Mouse (Mus musculus) hindbrain, embryonic 16.5 days (tissue): ENCODE measurements around the gene Pdcd6ip. TPM values are rescaled to one million over a fixed set of nuclear protein-coding genes. Genes with fewer than 3 reads are reported as not detected.

Experiments used
- ATAC-seq: fragments of 200-750 bp; cut with Nextera tagmentation; 2 replicates; pipeline ENCODE4 v1.8.0; 2017; ENCODE audit warnings: moderate TSS enrichment, moderate library complexity
- H3K27ac ChIP-seq: fragments of 300-500 bp; sonication (generic); 2 replicates; pipeline ENCODE4 v1.5.1; 2014; ENCODE audit warnings: low read depth, mild to moderate bottlenecking, control low read depth, low read length, moderate library complexity
- H3K27me3 ChIP-seq: fragments of 300-500 bp; sonication (generic); replicated peaks from 2 replicates; pipeline ENCODE4 v1.6.1; 2014; ENCODE audit warnings: low read length; ENCODE audit not compliant: control insufficient read depth, insufficient read depth
- H3K36me3 ChIP-seq: fragments of 300-500 bp; sonication (generic); 2 replicates; pipeline ENCODE4 v1.6.1; 2014; ENCODE audit warnings: mild to moderate bottlenecking, low read length, moderate library complexity, mixed read lengths; ENCODE audit not compliant: control insufficient read depth, insufficient read depth
- H3K4me1 ChIP-seq: fragments of 300-500 bp; sonication (generic); 2 replicates; pipeline ENCODE4 v1.6.1; 2014; ENCODE audit warnings: low read depth, low read length; ENCODE audit not compliant: control insufficient read depth, insufficient read depth
- H3K4me2 ChIP-seq: fragments of 300-500 bp; sonication (generic); 2 replicates; pipeline ENCODE4 v1.6.1; 2014; ENCODE audit warnings: mild to moderate bottlenecking, low read length, control low read depth, moderate library complexity
- H3K4me3 ChIP-seq: fragments of 300-500 bp; sonication (generic); 2 replicates; pipeline ENCODE4 v1.5.1; 2014; ENCODE audit warnings: mild to moderate bottlenecking, low read length, control low read depth, moderate library complexity
- H3K9ac ChIP-seq: fragments of 300-500 bp; sonication (generic); 2 replicates; pipeline ENCODE4 v1.6.1; 2014; ENCODE audit warnings: low read depth, mild to moderate bottlenecking, control low read depth, low read length, moderate library complexity
- H3K9me3 ChIP-seq: fragments of 300-500 bp; sonication (generic); 2 replicates; pipeline ENCODE4 v1.6.1; 2014; ENCODE audit warnings: mild to moderate bottlenecking, low read length, moderate library complexity; ENCODE audit not compliant: control insufficient read depth
- WGBS: fragments of 180-500 bp; shearing (Covaris S2); extraction: QIAGEN DNeasy Blood & Tissue Kit; methylation state at CpG from one replicate; pipeline ENCODE4 v1.1.7; 2014; 5-methylcytosine and 5-hydroxymethylcytosine counted together
- polyA plus RNA-seq: library from polyadenylated mRNA; unstranded; fragments of >200 nt; fragmentation: Nextera tagmentation; extraction: Ambion mirVana; gene quantifications from 2 replicates; pipeline ENCODE4 v1.2.1, GENCODE M21; 2015

Gene Pdcd6ip
- polyA plus RNA-seq, 1 experiment from 2014 or later, result 35.4 TPM

DNA sequence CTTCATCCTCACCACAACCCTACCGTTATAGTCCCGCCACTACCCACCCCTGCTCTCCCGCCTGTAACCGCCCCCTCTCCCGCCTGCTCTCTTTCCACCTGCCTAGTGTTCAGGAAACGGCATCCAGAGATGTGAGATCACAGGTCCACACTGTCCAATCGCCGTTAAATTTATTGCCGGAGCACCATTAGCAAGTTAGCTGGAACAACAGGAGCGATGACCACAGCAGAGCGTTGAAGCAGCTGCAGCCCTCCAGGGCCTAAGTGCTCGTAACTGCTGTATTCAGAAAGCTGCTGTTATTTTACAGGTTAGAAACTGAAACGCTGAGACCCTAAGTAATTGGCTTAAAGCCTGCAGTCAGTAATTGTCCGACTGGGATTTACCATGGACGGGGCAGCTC lies 64.4 kb downstream of the Pdcd6ip start:
- Histone ChIP-seq H3K9me3 (no peaks in the 10 kb centered on the region), H3K36me3 (no peaks in the 10 kb centered on the region), H3K4me2 (no peak overlapping the region), H3K27ac (no peak overlapping the region), H3K9ac (no peak overlapping the region), H3K4me1 (peaks cover 3% of the 10 kb centered on the region), H3K4me3 (no peak overlapping the region), H3K27me3 (no peaks in the 10 kb centered on the region)
- ATAC-seq, result 0 out of 2 replicates have a peak, but pooled peaks have one; percentile 34
- WGBS, result 71% methylated on average over 15 of the region's 15 CpGs

- Histone ChIP-seq H3K4me3 (no peak overlapping the region), H3K27me3 (no peaks in the 10 kb centered on the region), H3K27ac (no peak overlapping the region; the same call in 1 of the 2 replicates), H3K36me3 (no peaks in the 10 kb centered on the region), H3K4me1 (peaks cover 3% of the 10 kb centered on the region; the same call in 1 of the 2 replicates), H3K9me3 (no peaks in the 10 kb centered on the region; the same call in none of the 2 replicates), H3K9ac (no peak overlapping the region; the same call in 1 of the 2 replicates), H3K4me2 (no peak overlapping the region)
- no peak for ATAC-seq
- 39% methylated on average over 7 of the region's 7 CpGs for WGBS
Observed at GRCm38 (mm10) chr9:113634986-113635385, 73.1 kb downstream of the Pdcd6ip start.

DNA sequence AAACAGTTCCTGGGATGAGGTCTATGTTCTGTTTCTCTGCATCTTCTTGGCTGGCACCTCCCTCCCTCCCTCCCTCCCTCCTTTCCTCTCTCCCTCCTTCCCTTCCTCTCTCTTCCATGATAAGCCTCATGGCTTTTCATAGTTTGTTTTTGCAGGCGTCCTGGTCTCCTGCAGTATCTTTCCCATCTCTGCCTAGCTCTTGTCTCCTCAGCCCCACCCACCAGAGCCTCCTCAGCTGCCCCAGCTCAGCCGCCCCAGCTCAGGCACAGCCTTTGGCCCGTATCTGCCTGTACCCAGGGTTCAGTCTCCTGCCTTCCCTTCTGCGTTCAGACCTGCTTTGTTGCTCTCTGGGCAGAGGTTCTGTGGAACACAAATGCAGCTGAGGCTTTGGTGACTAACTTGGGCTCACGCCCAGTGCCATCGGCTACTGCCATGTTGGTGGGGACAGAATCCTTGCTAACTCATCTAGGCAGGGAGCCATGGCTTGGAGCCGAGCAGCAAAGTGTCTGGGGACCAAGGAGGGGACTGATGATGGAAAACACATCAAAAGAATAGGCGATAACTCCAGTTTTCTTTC lies 74.8 kb downstream of the Pdcd6ip start:
- no peaks in the 10 kb centered on the region for H3K36me3 ChIP-seq
- no peaks in the 10 kb centered on the region for H3K27me3 ChIP-seq
- no peaks in the 10 kb centered on the region; the same call in none of the 2 replicates for H3K9me3 ChIP-seq
- peaks cover 7% of the 10 kb centered on the region for H3K4me1 ChIP-seq
- WGBS, result 69% methylated on average over 8 of the region's 8 CpGs
- H3K27ac ChIP-seq, result no peak overlapping the region
- ATAC-seq, result 0 out of 2 replicates have a peak, but pooled peaks have one; percentile 55
- H3K4me2 ChIP-seq, result no peak overlapping the region
- no peak overlapping the region for H3K9ac ChIP-seq
- no peak overlapping the region for H3K4me3 ChIP-seq

DNA sequence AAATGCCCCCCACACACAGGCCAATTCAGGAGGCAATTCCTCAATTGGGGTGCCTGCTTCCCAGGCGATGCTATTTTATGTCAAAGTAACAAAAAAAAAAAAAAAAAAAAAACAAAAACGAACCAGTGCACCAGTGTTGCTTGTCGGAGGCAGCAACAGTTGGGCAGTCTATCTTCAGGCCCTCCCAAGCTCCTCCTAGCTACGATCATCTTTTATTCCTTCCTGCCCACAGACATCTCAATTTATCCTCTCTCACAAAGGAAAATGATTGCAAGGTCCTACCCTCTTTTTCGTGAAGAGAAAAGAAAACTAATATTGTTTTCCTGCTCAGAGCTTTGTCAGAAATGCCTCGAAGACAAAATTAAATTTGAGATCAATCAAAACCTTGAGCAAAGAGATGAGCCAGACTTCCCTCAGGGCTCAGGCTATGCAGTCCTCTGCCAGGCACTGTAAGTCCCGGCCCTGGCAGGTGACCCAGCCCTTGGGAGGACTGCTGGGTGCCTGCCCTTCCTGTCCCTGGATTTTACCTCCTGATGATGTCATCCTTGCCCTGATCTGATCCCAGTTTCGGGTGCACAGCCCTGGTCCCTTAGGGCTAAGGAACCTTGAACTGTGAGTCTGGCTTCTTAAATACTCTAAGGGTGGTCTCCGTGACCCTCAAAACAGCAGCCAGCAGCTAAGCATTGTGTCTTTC lies 75.6 kb downstream of the Pdcd6ip start:
- Histone ChIP-seq H3K4me3 (no peak overlapping the region), H3K36me3 (no peaks in the 10 kb centered on the region), H3K4me2 (no peak overlapping the region), H3K27me3 (no peaks in the 10 kb centered on the region), H3K27ac (no peak overlapping the region), H3K4me1 (peaks cover 7% of the 10 kb centered on the region), H3K9ac (no peak overlapping the region), H3K9me3 (no peaks in the 10 kb centered on the region; the same call in none of the 2 replicates)
- WGBS, result 67% methylated on average over 9 of the region's 9 CpGs
- ATAC-seq, result no peak

DNA sequence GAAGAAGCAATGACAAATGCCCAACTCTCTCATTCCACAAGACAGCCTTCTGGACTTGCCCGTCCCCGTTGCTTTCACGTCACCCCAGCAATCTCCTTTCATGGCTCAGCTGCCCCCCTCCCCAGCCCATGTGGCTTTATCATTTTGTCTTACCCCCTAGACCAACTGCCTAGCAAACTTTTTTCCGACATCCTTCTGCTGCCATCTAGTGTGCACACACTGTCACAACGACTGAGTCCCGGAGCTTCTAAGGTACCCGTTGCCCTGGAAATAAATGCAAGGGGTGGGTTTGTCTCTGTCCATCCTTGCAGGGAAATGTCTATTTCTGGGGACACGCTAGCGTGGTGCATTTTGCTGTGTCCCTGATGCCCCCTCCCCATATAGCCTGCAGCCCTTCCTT lies 78.4 kb downstream of the Pdcd6ip start:
- H3K27me3 ChIP-seq, result no peaks in the 10 kb centered on the region
- H3K9ac ChIP-seq, result 0 out of 2 replicates have a peak overlapping the region, but pooled peaks have one; percentile 56
- WGBS, result 2% methylated on average over 9 of the region's 9 CpGs

GRCm38 (mm10) chr9:113629191-113629590 lies 78.9 kb downstream of the Pdcd6ip start:
- ATAC-seq, result 0 out of 2 replicates have a peak, but pooled peaks have one; percentile 9
- no peaks in the 10 kb centered on the region for H3K36me3 ChIP-seq
- H3K27me3 ChIP-seq, result no peaks in the 10 kb centered on the region
- H3K4me3 ChIP-seq, result no peak overlapping the region
- H3K9me3 ChIP-seq, result no peaks in the 10 kb centered on the region
- WGBS, result 78% methylated on average over 11 of the region's 11 CpGs
- no peak overlapping the region for H3K27ac ChIP-seq
- peaks cover 4% of the 10 kb centered on the region for H3K4me1 ChIP-seq
- H3K4me2 ChIP-seq, result no peak overlapping the region
- no peak overlapping the region for H3K9ac ChIP-seq

More for the DNA sequence above, 78.4 kb downstream of the Pdcd6ip start:
- no peak overlapping the region for H3K27ac ChIP-seq
- no peak overlapping the region for H3K4me3 ChIP-seq
- no peak overlapping the region for H3K4me2 ChIP-seq
- H3K9me3 ChIP-seq, result no peaks in the 10 kb centered on the region
- ATAC-seq, result peak; percentile 56; the same call in 1 of the 2 replicates
- H3K36me3 ChIP-seq, result no peaks in the 10 kb centered on the region
- H3K4me1 ChIP-seq, result peaks cover 4% of the 10 kb centered on the region

GRCm38 (mm10) chr9:113628780-113629179 lies 79.3 kb downstream of the Pdcd6ip start:
- no peak overlapping the region for H3K4me2 ChIP-seq
- peaks cover 4% of the 10 kb centered on the region for H3K4me1 ChIP-seq
- H3K36me3 ChIP-seq, result no peaks in the 10 kb centered on the region
- ATAC-seq, result no peak
- 100% methylated on average over 1 of the region's 1 CpGs for WGBS
- H3K9ac ChIP-seq, result no peak overlapping the region
- H3K9me3 ChIP-seq, result no peaks in the 10 kb centered on the region
- H3K27ac ChIP-seq, result no peak overlapping the region
- no peak overlapping the region for H3K4me3 ChIP-seq
- H3K27me3 ChIP-seq, result no peaks in the 10 kb centered on the region

GRCm38 (mm10) chr9:113626730-113627129 lies 81.3 kb downstream of the Pdcd6ip start:
- Histone ChIP-seq H3K4me1 (peaks cover 4% of the 10 kb centered on the region), H3K27me3 (no peaks in the 10 kb centered on the region), H3K4me3 (no peak overlapping the region), H3K36me3 (no peaks in the 10 kb centered on the region), H3K9me3 (no peaks in the 10 kb centered on the region), H3K9ac (no peak overlapping the region), H3K27ac (no peak overlapping the region), H3K4me2 (no peak overlapping the region)
- no peak for ATAC-seq
- 86% methylated on average over 10 of the region's 10 CpGs for WGBS

GRCm38 (mm10) chr9:113624086-113624485 lies 84.0 kb downstream of the Pdcd6ip start:
- no peak for ATAC-seq
- 72% methylated on average over 6 of the region's 6 CpGs for WGBS
- Histone ChIP-seq H3K9ac (no peak overlapping the region), H3K4me3 (no peak overlapping the region), H3K27ac (no peak overlapping the region), H3K9me3 (no peaks in the 10 kb centered on the region), H3K4me1 (no peaks in the 10 kb centered on the region), H3K36me3 (no peaks in the 10 kb centered on the region), H3K27me3 (no peaks in the 10 kb centered on the region), H3K4me2 (no peak overlapping the region)
